Mouse (Mus musculus) myocyte (in vitro differentiated cells): ENCODE measurements around the gene Etfrf1.

Source experiments
- E2F4 ChIP-seq: IDR thresholded peaks from one replicate; pipeline ENCODE4 v1.6.1; 2011; ENCODE audit warnings: mild to moderate bottlenecking, control low read depth, moderate library complexity; ENCODE audit not compliant: insufficient read depth
- MAX ChIP-seq: IDR thresholded peaks from one replicate; pipeline ENCODE4 v1.6.1; 2011; ENCODE audit warnings: low read depth, mild to moderate bottlenecking, control low read depth
- POLR2A ChIP-seq: IDR thresholded peaks from one replicate; pipeline ENCODE4 v1.6.1; 2011; ENCODE audit warnings: low read depth, mild to moderate bottlenecking, control low read depth, moderate library complexity; ENCODE audit not compliant: insufficient read length
- USF1 ChIP-seq: IDR thresholded peaks from one replicate; pipeline ENCODE4 v1.6.1; 2011; ENCODE audit warnings: low read depth, mild to moderate bottlenecking, control low read depth, moderate library complexity

- TF ChIP-seq E2F4: no peak
- TF ChIP-seq POLR2A: no peak
- no peak for TF ChIP-seq USF1
- no peak for TF ChIP-seq MAX
Measured at GRCm38 (mm10) chr6:145182044-145182443, 28.9 kb upstream of the Etfrf1 start.
